Mouse (Mus musculus) spleen, adult 2 months (tissue): ENCODE data around the gene Fam20a.

Experiments
- CTCF ChIP-seq: fragments of 200-500 bp; IDR thresholded peaks from 2 replicates; pipeline ENCODE4 v1.5.1; 2011; ENCODE audit warnings: mild to moderate bottlenecking, inconsistent platforms; ENCODE audit not compliant: insufficient read depth, insufficient read length, insufficient replicate concordance; ENCODE audit errors: extremely low read depth
- POLR2A ChIP-seq: fragments of 200-500 bp; IDR thresholded peaks from 2 replicates; pipeline ENCODE4 v1.6.1; 2011; ENCODE audit warnings: low read depth, low read length, inconsistent platforms

- TF ChIP-seq CTCF = no peak
- no peak for TF ChIP-seq POLR2A
Measured at GRCm38 (mm10) chr11:109703845-109704244, 18.2 kb downstream of the Fam20a start.
